Mouse (Mus musculus): Measurements from ENCODE around the gene Slc47a2.

Slc47a2 gene
- long read RNA-seq, experiment 1: 0 reads
- long read RNA-seq, experiment 2, partial matches to known transcripts: 0 of 1 reads
- long read RNA-seq, experiment 2, other reads (novel, unspliced or antisense): 1 of 1 reads

DNA sequence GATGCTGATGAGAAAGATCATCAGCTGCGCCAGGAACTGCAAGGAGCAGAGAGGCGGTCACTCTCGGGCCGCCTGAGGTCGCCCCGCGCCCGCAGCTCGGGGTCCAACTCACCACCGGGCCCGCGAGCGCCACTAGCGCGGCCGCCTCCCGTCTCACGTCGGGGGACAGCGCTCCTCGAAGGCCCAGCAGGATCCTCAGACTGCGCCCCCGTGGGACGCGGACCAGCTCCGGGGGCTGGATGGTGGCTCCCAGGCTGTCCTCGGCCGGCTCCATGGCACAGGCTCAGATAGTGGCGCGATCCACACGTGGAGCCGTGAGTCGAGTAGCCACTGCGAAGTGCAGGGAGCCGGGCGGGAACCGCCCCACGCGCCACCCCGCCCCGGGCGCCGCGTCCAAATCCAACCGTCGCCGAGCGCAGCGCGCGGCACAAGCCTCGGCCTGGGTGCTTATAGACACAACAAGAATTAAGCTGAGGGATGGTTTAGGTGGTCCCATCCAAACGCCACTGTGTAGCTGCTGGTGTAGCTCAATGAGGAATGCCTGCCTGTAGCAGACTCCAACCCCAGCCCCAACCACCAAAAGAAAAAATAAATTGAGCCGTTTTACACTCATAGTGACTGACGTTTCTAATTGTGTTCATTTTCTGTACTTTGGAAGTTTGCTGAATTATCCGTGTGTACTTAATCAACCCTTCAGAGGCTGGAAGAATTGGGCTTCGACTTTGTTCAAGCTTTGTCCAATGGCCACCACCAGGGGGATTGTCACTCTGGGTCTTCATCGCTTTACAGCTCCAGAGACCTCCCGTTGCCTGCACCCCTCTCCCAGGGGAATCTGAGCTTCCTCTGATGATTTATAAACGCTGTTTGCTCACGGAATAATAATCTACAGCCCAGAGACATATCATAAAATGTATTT lies at the start of gene Slc47a2:
Gene Slc47a2, minus strand, starts transcription at position 356 of the 916 bp plus-strand sequence.
- intact Hi-C loops (cut with DNase I): loop anchor here (10.0 kb wide), 1 partner anchor 238 kb away; no protein-coding TSS in a partner anchor

DNA sequence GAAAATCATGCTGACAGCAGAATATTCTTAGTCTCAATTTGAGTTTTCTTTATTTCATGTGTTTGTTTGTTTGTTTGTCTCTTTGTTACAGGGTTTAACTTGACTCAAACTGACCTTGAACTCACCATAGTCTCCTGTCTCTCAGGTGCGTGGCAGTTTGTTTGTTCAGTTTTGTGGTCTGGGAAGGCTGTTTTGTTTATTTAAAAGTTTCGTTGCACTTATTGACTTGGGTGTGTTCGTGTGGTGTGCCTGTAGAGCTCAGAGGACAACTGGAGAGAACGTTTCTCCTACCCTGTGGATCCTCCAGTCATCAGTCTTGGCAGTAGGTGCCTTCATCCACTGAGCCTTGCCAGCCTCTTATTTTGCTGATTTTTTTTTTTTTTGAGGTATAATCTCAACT lies 46.3 kb upstream of the Slc47a2 start:
- intact Hi-C loops (cut with DNase I): loop anchor here (5.0 to 10.0 kb wide), 2 partner anchors 42 to 154 kb away; no protein-coding TSS in a partner anchor

DNA sequence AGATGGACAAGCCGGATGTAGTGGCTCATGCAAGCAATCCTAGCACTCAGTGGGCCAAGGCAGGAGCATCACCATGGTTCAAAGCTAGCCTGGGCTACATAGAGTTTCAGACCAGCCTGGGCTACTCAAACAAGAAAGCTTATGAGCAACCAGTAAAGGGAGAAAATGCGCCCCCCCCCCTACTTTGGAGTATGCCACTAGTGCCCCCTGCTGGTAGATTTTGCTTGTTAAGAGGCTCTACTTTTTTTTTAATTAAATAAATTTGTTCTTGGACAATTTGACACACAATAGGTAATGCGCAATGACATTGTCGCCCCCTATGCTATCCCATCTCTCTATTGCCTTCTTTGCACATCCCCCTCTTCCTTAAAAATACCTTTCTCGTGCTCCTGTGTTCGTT lies 45.4 kb upstream of the Slc47a2 start:
- intact Hi-C loops (cut with DNase I): loop anchor here (5.0 to 10.0 kb wide), 2 partner anchors 41 to 153 kb away; no protein-coding TSS in a partner anchor

GRCm38 (mm10) chr11:61387233-61387632 lies 44.6 kb upstream of the Slc47a2 start:
- intact Hi-C loops (cut with DNase I): loop anchor here (5.0 to 10.0 kb wide), 2 partner anchors 40 to 152 kb away; no protein-coding TSS in a partner anchor

DNA sequence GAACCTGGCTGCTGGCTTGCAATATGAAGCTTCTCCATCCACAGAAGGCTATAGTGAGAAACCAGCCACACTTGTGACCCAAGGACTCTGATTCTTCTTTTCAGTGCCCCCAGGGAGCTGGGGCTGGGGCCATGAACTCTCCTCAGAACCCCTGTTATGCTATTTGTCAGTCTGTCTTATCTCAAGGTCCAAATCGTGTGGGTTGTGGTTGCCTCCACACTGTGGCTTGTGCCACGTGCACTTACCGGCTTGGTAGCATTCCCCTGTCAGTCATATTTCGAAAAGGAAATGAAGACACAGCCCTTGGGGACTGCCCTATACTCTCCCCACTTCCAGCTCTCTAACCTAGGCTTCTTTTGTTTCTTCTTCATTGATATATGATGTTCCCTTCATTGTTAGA lies 43.1 kb upstream of the Slc47a2 start:
- intact Hi-C loops (cut with DNase I): loop anchor here (5.0 to 10.0 kb wide), 2 partner anchors 38 to 151 kb away; no protein-coding TSS in a partner anchor

DNA sequence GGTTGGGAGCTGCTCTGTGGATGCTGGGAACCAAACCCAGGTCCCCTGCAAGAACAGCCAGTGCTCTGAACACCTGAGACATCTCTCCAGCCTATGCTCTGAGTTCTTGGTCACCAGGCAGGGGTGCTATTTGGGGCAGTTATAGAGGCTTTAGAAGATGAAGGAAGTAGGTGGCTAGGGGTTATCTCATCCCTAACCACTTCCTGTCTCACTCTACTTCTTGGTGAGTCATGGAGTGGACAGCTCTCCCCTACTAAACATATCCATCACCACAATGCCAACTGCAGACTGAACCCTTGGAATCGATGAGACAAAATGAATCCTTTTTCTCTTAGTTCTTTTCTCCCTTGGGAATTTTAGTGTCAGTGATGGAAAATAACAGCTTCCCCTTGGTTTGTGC lies 38.6 kb upstream of the Slc47a2 start:
- intact Hi-C loops (cut with DNase I): loop anchor here (10.0 kb wide), 1 partner anchor 146 kb away; no protein-coding TSS in a partner anchor

GRCm38 (mm10) chr11:61378651-61379050 lies 36.0 kb upstream of the Slc47a2 start:
- intact Hi-C loops (cut with DNase I): no loop called here

- intact Hi-C loops (cut with DNase I): no loop called here
Measured at GRCm38 (mm10) chr11:61377881-61378613, 35.4 kb upstream of the Slc47a2 start, which contains the start of gene Slc47a1. Slc47a1 (minus strand) TSS chr11:61378345.

- intact Hi-C loops (cut with DNase I): no loop called here
Measured at GRCm38 (mm10) chr11:61368668-61369067, 26.0 kb upstream of the Slc47a2 start.

- intact Hi-C loops (cut with DNase I): no loop called here
Measured at GRCm38 (mm10) chr11:61366517-61367273, 24.0 kb upstream of the Slc47a2 start.

GRCm38 (mm10) chr11:61365938-61366337 lies 23.3 kb upstream of the Slc47a2 start:
- intact Hi-C loops (cut with DNase I): no loop called here

GRCm38 (mm10) chr11:61364096-61364495 lies 21.4 kb upstream of the Slc47a2 start:
- intact Hi-C loops (cut with DNase I): no loop called here

- intact Hi-C loops (cut with DNase I): no loop called here
Measured at GRCm38 (mm10) chr11:61361515-61362190, 19.0 kb upstream of the Slc47a2 start.

DNA sequence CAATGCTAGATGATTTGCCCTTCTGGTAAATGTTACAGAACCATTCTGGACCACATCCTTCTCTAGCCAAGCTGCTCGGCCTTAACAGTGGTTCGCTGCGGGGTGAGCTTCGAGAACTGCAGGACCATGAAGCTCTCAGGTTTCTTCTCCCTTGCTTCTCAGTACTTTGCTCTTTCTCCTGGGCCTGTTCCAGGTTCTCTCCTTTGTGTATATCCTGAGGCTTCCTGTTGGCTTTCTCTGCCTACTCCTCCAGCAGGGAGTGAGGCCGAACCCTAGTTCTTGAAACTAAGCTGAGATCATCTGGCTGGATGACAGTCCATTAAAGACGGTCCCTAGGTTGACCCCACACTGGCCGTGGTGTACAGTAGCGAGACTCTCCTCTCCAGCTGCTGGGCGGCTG lies 13.9 kb upstream of the Slc47a2 start:
- intact Hi-C loops (cut with DNase I): no loop called here

- intact Hi-C loops (cut with DNase I): no loop called here
Measured at GRCm38 (mm10) chr11:61356111-61356510, 13.5 kb upstream of the Slc47a2 start.

- intact Hi-C loops (cut with DNase I): no loop called here
Measured at GRCm38 (mm10) chr11:61355351-61355750, 12.7 kb upstream of the Slc47a2 start.

- intact Hi-C loops (cut with DNase I): no loop called here
Measured at GRCm38 (mm10) chr11:61354346-61354745, 11.7 kb upstream of the Slc47a2 start.

DNA sequence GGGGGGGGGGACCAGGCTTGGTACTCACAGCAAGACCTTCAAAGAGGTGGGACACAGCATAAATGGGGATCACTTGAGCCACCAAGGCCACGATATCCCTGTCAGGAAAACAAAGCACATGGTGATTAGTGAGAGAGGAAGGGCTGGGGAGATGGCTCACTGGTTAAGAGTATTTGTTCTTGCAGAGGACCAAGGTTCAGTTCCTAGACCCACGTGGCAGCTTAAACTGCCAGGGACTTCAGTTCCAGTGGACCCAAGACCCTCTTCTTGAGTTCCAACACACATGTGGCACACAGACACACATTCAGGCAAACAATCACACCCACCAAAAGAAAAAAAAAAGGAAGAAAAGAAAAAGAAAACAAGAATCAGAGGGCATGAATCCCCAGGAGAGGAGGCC lies 10.4 kb upstream of the Slc47a2 start:
- intact Hi-C loops (cut with DNase I): no loop called here

DNA sequence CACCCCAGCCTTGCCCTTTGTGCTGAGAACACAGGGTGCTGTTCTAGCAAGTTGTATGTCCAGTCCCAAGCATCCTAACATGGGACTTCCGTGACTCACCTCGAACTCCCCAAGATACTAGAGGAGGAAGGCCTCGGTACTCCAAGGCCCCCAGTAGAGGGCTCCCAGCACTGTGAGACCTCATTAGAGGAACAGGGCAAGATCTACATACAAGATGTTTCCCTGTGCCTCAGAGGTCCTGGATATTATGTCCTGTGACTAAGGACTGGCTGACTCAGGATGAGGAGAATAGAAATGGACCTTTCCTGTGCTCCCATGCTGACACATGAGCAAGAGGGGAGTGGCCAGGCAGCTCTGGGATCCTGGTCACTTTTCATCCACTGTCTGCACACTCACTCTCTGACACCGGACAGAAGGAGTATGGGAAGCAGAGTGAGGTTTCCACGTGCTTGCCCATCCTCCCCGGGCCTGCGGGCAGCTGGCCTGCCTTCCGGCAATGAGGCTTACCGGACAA lies 9.5 kb upstream of the Slc47a2 start:
- intact Hi-C loops (cut with DNase I): no loop called here

DNA sequence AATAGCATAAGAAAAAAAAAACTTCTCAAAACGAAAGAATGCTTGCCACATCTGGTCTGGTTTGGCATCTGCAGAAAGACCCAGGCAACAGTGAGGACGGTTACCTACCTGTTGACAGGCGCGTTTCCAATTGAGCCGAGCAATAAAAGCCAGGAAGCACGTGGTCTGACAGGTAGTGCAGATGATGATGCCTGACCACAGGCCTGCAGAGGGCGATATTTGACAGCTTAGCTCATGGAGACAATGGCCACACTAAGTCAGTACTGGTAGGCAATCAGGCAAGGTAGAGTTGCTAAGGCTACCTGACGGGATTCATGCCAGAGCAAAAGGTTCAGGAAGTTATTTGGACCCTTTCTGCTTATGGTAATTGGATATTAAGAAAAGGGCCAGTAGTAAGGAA lies 6.7 kb upstream of the Slc47a2 start:
- intact Hi-C loops (cut with DNase I): loop anchor here (2.0 to 10.0 kb wide), 3 partner anchors 38 to 245 kb away; no protein-coding TSS in a partner anchor
